Mouse (Mus musculus) kidney, postnatal 36 days (tissue): ENCODE measurements around the gene Sertad1.
A peak's percentile ranks its signal among the peaks of the same experiment; 100 is the strongest.
"Not testable (repeated sequence)": the region's sequence is repeated elsewhere in the genome, so short reads cannot be mapped to it uniquely, and the experiment has no call there.

ENCODE experiments used
- DNase-seq, 2 experiments: peaks; one replicate each; pipeline ENCODE4 v3.0.0; 2021 to 2022; ENCODE audit warnings: mixed read lengths in 2 of 2

The Sertad1 gene

DNA sequence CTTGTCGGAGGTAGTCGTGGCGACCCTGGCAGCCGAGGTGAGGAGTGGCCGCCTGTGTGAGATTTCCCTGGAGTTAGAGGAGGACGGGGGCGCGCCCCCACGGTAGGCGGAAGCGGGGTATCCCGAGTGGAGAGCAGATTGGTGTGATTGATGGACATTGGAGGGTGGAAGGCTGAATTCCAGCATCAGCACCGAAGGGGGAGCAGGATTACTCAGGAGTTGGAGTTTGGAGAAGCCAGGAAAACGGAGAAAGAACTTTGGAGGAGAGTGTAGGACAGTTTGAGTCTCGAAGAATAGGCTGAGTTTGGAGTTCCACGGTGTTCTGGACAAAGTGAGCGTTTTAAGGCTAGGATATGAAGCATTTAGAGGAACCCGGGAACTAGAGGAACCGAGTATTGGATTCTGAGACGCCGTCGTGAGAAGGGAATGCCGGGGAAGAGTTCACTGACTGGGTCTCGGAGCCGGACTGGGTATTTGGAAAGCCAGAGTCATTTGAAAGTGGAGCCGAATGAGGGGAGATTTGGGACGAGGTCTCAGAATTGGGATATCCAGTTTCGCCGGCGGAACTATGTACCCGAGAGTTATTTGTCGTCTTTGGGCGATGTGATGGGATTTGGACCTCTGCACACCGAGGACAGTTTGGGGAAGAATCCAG, 12.7 kb upstream of the Sertad1 start:
- DNase-seq = no peak

DNA sequence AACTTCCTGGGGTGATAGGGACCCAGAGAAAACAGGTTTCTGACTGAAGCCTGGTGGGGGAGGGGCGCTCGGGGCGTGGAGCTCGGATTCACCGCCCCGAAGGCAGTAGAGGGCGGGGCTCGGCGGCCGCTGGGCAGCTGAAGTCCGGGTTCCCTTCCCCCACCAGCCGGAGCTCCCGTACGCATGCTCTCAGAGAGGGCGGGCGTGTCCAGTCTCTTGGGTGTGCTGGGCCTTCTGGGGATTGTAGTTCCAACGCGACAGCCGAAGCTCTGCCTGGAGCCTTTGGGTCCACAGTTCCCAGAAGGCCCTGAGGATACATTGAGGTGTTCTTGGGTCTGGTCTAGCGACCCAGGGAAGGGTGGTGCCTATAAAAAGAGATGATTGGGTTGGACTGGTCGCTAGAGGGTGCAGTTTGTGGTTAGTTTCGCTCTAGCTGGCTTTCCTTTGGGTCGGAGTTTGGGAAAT, 12.2 kb upstream of the Sertad1 start:
- DNase-seq = peak; percentile 100

DNA sequence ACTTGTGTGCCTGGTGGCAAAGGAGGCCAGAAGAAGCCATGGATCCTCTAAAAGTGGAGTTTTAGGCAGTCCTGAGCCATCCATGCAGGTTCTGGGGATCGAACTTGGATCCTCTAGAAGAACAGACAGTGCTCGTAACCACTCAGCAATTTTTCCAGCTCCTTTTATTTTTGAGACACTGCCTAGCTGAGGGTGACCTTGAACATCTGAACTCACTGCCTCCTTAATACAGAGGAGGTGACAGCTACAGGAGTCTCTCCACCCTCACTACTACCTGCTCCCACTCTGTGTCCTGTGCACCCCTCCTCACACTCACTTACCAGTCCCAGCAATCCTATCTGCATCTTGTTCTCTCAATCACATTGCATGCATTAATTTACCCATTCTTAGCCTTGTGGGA, 11.1 kb upstream of the Sertad1 start:
- DNase-seq = no peak

DNA sequence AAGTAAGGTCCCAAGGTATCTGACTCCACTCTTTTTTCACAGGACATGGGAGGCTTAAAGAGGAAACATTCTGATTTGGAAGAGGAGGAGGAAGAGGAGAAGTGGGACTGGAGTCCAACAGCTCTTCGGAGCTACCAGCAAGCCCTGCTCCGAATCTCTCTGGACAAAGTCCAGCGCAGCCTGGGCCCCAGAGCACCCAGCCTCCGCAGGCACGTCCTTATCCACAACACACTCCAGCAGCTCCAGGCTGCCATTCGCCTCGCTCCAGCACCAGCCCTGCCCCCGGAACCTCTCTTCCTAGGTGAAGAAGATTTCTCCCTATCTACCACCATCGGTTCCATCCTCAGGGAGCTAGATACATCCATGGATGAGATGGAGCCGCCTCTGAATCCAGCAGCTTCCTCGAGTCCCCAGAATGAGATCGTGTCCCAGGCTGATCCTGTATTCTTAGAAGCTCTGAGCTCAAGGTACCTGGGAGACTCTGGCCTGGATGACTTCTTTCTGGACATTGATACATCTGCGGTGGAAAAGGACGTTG, 10.5 kb upstream of the Sertad1 start:
- peak; percentile 71 to 77 for DNase-seq

DNA sequence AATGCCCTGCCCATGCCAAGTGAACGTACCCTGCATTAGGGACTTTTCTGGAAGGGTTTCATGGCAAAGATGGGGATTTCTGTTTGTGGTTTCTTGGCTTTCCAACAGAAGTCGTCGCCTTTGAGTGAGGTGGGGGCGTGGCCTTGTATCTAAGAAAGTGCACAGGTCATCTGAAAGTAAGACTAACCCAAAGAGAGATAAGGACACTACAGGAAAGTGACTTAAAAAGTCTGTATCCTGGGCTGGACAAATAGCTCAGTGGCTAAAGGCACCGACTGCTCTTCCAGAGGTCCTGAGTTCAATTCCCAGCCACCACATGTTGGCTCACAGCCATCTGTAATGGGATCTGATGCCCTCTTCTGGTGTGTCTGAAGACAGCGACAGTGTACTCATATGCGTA, 8.1 kb upstream of the Sertad1 start:
- DNase-seq = no peak

DNA sequence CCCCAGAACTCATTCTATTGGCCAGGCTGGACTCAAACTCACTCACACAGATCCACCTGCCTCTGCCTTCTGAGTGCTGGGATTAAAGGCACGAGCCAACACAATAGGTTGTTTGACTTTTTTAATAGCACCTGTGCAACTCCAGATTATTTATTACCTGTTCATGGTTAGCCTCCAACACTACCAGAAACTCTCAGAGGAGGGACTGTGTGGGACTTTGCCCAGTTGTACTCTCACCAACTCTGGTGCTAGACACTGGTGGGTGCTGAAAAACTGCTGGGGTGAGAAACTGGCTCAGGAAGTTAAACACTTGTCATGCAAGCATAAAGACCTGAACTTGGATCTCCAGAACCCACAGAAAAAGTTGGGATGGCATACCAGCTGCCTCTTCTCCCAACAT, 7.0 kb upstream of the Sertad1 start:
- peak; percentile 66 to 79 for DNase-seq

DNA sequence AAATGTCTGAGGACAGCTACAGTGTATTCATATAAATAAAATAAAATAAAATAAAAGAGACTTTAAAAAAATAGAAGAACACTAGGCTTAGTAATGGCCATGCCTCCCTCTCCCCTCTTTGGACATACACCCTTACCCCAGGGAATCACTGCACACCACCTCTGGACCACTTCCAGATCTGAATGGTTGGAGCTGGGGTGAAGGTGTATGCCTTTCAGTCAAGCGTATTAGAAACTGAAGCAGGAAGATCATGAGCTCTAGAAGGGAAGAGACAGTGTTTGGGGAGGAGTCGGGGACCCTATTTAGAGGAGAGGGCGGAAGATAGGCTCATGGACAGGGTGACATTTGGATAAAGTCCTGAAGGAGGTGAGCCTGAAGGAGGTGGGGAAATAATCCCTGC, 6.2 kb upstream of the Sertad1 start:
- DNase-seq = peak in 1 of 2 experiments; percentile 49

DNA sequence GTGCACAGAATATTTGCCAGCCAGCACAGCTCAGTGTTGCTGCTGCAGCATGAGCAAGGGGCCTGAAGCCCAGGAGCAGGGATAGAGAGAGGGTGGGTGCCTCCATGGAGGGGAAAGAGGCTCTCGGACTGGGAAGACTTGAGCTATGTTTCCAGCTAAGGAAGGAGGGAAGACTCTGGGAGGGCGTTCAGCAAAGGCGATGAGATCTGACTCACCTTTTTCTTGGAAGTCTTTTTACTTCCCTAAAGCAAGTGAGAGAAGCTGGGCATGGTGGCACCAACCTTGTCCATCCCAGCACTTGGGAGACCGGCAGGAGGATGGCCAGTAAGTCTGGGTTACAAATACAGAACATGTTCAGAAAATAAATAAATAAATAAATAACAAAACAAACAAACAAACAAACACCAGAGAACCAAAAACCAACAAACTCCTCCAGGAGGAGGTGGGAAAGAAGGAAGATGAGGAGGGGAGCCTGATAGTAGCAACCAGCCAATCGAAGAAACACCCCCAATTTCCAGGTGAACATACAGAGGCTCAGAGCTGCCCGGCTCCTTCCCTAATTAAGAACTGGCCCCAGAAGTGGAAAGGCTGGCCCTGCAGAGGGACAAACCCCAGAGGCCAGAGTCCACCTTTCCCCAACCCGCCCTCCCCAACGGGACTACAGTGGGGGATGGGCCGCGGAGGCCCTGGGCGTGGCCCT, 5.6 kb upstream of the Sertad1 start:
- no peak for DNase-seq

DNA sequence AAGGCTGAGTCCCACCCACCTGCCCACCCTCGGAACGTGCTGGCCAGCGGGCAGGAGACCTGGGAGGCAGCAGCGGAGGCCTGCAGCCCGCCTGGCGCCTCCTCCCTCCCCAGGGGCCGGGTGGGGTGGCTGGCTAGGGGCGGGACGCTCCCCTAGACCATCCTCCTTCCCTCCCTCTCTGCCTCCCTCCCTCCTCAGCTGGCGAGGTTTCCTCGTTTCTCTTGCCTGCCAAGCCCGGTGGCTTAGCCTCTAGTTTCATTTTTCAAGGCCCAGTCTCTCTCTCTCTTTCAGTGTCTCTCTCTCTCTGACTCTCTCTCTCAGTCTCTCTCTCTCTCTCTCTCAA, 5.1 kb upstream of the Sertad1 start:
- DNase-seq = peak; percentile 96 to 97

DNA sequence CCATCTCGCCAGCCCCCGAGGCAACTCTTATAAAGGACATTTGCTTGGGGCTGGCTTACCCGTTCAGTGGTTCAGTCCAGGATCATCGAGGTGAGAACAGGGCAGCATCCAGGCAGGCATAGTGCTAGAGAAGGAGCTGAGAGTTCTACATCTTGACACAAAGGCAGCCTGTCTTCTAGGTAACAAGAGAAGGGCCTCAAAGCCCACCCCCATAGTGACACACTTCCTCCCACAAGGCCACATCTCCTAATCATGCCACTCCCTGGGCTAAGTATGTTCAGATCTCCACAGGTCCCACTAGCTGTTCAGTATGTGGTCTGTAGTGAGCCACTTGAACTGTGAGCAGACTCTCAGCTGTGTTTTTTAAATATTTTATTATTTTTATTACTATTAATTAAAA, 2.9 kb upstream of the Sertad1 start:
- DNase-seq = no peak

DNA sequence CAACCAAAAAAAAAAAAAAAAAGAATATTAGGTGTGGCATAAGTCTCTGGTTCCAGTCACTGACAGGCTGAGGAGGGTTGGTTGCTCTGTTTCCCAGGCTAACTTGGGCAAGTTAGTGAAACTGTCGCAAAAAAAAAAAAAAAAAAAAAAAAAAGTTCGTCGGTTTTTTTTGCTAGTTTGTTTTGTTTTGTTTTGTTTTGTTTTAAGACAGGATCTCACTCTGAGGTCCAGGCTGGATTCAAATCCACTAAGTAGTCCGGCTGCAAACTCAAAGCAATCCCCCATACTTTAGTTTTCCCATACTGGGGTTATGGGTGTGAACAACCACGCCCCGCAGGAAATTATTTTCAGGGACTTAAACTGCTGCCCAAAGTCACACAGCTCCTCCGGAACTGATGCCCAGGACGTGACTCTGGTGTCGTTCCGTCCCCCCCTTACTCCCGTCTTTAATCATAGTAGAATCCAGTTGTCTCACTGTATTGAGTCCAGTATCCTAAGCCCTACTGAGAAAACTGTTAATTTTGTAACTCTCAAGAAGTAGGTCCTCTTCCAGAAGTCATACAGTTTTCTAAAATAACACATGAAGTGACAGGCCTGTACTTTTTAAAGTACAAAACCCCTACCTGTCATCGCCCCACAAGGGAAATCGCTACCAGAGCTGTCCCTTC, 474 bp upstream of the Sertad1 start:
- DNase-seq = peak; percentile 54 to 66

DNA sequence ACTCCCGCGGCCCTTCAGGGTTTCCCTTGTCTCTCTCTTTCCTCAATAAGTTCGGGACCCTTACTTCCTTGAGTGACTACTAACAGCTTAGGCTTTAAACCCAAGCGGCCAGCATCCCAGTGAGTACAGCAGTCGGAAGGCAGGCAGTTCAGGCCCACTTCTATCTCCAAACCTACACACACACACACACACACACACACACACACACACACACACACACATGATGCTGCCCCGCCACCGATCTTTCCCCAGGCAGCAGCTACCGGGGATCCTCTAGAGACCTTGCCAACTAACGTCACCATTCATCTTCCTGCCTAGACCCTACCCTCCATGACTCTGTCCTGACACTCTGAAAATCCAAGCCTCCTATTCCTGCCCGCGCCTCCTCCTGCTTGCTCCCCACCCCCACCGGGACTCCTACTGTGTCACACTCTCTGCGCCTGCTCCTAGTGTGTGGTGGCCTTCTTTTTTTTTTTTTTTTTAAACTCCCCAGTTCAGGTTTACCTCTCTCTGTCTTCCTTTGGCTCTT, 1.1 kb downstream of the Sertad1 start:
- peak; percentile 82 to 90 for DNase-seq

DNA sequence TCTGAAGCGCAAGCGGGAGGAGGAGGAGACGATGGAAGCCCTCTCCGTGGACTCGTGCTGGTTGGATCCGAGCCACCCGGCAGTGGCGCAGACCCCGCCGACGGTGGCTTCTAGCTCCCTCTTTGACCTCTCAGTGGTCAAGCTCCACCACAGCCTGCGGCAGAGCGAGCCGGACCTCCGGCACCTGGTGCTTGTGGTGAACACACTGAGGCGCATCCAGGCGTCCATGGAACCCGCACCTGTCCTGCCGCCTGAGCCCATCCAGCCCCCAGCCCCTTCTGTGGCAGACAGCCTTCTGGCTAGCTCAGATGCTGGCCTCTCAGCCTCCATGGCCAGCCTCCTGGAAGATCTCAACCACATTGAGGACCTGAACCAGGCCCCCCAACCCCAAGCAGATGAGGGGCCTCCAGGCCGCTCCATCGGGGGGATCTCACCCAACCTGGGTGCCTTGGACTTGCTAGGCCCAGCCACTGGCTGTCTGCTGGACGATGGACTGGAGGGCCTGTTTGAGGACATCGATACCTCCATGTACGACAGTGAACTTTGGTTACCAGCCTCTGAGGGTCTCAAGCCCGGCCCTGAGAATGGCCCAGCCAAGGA, 2.7 kb downstream of the Sertad1 start:
- peak in 1 of 2 experiments; percentile 35 for DNase-seq

DNA sequence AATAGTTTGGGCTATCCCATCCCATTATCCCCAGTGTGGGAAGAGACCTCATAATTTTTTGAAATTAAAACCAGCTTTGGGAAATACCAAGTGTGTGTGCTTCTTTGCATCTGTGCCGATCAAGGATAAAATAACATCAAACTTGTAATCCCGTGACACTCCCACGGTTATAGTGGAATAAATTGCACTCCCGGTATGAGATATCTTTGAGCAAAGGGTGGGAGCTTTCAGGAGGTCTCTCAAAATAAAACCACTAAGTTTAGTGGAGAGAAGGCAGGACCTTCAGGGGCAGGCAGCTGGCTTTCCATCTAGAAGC, 3.5 kb downstream of the Sertad1 start:
- no peak for DNase-seq

DNA sequence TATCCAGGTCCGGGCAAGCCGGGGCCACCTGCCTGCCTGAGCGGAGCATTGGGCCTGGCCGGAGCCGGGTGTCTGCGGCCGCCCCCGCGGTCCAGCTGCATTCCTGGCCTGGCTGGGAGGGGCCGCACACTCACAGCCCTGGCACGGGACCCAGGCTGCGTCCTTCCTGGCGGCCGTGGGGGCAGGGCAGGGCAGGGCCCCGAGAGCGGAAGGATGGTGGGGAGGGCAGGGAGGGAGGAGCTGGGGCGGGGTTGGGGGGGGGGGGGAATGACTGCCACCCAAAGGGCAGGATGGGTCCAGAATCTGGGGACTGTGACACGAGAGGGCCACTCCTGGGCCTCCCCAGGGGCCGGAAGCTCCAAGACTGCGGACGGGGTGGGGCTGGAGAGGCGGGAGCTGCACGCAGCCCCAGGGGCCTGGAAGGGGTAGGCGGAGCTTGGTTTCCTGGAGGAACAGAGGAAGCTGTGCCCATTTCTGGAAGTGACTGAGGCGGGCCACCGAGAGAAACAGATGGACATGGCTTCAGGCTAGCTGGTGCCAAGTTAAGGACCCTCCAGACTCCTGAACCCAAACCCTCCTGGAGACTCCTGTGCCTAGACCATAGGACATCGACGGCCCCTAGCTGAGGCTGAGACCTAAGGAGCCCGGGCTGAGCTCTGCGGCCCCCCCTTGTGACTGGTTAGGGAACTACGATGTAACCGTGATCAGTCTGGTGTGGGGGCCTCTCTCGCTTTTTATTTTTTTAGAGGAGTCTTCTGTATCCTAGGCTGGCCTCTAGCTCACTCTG, 4.0 kb downstream of the Sertad1 start:
- peak; percentile 97 to 98 for DNase-seq

DNA sequence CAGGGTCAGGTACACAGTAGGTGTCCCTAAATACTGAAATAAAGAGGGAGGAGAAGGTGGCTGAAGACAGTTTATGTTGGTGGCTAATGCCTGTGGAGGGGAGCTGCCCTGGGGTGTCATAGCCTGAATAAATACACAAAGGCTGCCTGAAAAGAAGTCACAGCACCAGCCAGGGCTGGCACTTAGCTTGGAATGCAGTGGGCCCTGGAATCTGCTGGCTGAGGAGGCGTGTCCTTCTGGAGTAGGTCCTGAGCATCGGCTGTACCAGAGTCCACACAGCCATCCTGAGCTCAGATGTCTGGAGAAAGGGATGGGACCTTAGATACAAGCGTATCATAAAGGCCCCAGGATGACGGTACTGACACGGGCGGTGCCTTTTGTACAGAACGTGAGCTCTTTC, 5.1 kb downstream of the Sertad1 start:
- DNase-seq = peak; percentile 47 to 48

DNA sequence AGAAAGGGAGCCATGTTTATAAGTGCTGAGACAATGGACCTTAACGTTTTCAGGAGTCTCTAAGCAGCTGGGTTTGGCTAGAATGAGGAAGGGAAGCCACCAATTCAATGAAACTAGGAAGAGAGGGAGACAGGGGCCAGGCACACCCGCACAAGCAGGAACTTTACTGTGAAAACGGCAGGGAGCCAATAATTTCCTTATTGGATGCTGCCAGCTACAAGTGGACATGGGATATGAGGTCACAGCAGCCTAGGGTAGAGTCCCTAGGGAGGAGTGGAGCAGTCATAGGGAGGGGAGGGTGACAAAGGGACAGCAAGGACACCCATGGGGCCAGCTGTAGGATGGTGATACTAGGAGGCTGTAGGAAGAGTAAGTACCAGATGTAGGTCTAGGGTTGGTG, 6.3 kb downstream of the Sertad1 start:
- no peak for DNase-seq

DNA sequence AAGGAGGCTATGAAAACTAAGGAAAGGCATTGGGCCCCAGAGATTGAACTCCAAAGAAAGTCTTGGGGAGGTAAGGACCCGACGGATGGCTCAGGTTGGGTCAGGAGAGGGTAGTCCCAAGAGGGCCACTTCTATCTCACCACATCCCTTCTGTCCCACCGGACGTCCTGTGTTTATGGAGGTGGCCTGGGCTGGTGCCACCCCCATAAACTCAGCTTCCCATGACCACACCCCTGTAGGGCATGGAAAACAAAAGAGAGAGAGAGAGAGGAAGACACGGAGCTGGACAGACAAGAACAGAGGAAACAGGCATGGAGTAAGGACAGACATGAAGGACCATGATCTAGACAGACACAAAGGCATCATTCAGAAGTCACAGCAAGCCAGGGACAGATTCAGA, 6.7 kb downstream of the Sertad1 start:
- DNase-seq = no peak

DNA sequence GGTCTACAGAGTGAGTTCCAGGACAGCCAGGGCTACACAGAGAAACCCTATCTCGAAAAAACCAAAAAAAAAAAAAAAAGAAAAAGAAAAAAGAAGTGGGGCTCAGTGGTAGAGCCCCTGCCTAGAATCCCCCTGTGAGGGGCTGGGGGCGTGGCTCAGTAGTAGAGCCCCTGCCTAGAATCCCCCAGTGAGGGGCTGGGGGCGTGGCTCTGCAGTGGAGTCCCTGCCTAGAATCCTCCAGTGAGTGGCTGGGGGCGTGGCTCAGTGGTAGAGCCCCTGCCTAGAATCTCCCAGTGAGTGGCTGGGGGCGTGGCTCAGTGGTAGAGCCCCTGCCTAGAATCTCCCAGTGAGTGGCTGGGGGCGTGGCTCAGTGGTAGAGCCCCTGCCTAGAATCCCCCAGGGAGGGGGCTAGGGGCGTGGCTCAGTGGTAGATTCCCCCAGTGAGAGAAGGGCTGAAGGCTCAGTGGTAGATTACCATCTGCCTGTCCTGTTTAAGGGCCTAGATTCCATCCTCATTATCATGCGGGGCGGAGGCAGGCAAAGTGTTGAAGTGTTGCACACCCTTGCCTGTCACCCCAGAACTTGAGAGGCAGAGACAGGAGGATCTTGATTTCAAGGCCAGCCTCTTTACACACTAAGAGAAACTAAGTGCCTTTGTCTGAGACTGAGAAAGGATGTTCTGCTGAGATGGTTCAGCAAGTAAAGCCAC, 8.1 kb downstream of the Sertad1 start:
- not testable (repeated sequence) for DNase-seq

DNA sequence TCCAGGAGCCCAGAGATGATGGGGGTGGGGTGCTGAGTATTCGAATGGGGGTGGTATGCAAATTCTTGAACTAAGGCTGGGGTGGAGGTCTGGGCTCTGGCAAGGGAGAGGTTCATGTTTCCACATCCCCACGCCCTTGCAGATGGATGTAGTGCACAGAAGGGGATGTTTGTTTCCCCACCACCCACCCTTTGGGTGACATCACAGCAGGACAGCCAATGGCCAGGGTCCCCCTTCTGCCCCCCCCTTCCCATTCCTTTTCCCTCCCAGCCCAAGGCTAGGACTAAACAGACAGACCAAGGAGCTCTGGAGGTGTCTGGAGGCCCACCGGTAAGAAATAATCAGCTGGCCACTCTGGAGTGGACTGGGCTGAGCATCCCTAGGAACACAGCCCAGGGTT, 12.3 kb downstream of the Sertad1 start, which contains the start of gene Prx:
TSS of gene Prx (plus strand) at position 289 of the 400 bp plus-strand sequence.
- no peak for DNase-seq

DNA sequence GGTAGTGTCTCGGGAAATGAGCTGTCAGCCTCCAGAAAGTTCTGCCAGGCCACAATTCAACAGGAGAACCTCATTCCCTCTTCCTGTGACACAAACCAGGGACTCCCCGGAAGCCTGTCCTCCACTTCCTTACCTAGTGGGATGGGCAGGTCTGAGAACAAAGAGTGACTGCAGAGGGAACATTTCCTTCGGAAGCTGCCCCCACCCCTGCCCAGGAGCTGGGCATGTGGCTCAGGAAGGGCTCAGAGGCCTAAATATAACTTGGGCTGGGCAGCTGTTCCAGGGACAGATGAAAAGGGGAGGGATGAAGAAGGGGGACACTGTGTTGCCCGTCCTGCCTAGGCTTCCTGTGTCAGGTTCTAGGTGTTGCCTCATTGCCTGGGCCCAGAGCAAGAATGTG, 14.9 kb downstream of the Sertad1 start:
- peak; percentile 60 to 73 for DNase-seq
